Mouse (Mus musculus) kidney, adult 8-10 months (tissue): Measurements from ENCODE around the gene Vwa3b.

ENCODE experiments used
- DNase-seq, 2 experiments: peaks; one replicate each; pipeline ENCODE4 v3.0.0; 2022

The Vwa3b gene

DNA sequence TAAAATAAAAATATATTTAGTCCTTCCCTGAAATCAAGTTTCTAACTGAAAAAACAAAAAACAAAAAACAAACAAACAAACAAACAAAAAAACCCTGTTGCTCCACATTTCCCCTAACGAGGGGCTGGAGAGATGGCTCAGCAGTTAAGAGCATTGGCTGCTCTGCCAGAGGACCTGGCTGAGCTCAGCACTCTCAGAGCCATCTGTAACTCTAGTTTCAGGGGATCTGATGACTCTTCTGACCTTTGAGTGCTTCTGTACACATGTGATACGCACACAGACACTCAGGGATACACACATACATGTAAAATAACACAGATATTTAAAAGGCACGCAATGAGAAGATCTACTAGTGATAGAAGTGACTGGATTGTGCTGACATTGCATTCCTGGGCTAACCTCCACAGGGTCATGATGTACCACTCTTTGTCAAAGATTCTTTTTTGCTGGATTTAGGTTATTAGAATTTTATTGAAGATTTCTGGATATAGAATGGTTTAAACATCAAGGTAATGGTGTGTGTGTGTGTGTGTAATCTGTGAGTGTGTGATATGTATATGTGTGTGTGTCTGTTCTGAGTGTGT, 14.7 kb upstream of the Vwa3b start:
- DNase-seq, result no peak

GRCm38 (mm10) chr1:37013006-37013405, 13.4 kb upstream of the Vwa3b start:
- DNase-seq, result no peak

- peak; percentile 68 to 82 for DNase-seq
These were observed 12.7 kb upstream of the Vwa3b start for GRCm38 (mm10) chr1:37013687-37014086.

- no peak for DNase-seq
These were observed 7.4 kb upstream of the Vwa3b start for GRCm38 (mm10) chr1:37019017-37019416.

- no peak for DNase-seq
These were observed 3.7 kb upstream of the Vwa3b start for GRCm38 (mm10) chr1:37022704-37023103.

DNA sequence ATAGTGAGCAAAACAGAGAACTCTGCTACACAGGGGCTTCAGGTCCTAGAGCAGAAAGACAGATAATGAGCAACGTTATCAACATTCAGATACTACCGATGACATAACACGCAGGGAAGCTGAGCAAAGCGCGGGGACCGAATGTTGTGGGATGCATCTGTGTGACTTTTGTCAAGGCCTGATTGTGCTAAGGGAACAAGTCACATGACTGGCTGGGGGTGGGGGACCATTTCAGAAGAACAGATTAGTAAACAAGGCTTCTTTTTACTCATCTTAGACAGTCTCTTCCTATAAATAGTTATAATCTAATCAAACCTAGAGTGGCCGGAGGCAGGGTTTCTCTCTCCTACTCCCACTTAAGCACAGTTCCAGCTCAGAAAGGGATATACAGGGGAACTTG, 1.7 kb upstream of the Vwa3b start:
- no peak for DNase-seq

GRCm38 (mm10) chr1:37025376-37025775, 1.0 kb upstream of the Vwa3b start:
- peak in 1 of 2 experiments; percentile 29 for DNase-seq

- DNase-seq, result no peak
These were observed 470 bp downstream of the Vwa3b start for GRCm38 (mm10) chr1:37026866-37027265.

DNA sequence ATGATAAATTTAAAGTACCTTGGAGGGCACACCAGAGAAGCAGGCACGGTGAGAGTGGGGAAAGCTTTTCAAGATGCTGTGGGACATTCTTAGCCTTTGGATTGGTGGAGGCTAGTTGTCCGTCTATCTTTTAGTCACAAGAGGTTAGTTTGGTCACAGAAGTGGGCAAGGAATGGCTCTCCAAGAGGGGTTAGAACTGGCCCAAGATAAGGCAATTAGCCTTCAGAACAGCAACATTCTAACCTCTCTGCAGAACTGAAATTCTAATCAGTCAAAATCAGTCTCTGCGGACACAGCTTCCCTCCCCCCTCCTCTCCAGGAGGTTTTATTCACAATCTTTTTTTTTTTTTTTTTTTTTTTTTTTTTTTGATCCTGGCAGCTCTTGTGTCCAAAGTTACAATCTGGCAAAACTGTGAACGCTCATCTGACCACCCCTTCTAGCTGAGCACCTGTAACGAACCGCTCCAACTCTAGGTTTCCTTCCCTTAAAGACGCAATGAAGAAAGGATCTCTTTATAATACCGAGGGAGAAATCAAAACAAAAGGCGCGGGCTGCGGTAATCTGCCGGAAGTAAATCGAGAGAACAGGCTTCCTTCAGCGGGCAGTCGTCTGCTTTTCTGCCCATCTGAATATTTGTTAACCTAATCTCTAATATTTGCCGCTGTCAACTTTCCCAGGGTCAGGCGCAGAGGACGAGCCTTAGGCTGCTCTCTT, 2.2 kb downstream of the Vwa3b start:
- DNase-seq, result no peak

DNA sequence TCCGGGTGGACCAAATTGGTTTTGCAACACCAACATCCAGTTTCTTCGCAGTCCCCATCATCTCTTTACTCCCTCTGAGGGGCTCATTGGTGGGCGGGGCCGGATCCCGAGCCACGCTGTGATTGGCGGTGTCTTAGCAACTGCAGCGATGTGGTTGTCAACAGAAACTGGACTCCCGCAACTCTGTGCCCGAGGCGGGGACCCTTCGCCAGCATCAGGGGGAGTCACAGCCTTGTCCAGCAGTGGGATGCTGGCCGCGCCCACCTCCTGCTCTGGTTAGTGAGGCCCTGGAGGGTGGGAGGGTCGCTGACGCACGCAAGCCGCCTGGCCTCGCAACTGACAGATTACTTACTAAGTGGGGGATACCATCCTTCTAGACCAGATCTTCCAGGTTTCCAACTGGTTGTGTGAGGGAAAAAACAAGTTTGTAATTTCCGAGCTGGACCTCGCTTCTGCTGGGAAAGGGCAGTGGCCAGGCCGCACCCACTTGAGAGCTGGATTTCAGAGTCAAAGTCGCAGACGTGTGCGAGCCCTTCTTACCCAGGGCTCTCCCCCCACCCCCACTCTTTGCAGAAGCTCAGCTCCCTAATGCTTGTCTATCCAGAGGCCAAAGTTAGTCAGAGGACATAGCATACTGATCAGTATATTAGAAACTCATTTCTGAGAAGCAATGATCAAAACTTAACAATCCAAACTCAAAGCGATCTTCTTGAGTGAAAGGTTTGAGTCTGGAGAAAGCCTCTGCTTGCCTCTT, 2.9 kb downstream of the Vwa3b start:
- DNase-seq, result no peak

DNA sequence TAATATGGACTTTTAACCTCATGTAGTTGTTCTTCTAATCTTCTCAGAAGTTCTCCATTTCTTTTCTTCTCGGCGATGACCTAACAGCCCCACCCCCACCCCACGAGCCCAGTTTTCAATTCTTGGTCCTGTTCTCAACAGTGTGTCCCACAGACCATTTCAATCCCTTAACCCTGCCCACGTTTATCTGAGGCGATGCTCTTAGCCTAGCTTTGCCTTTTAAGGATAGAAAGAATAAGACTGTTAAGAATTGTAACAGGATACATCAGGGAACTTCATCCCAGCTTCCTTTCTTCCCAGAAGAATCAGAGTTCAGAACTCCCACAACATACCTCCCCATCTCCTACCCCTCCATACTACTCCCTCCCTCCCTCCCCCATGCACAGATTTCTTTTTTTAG, 3.5 kb downstream of the Vwa3b start:
- DNase-seq, result no peak

- no peak for DNase-seq
These were observed 4.3 kb downstream of the Vwa3b start for GRCm38 (mm10) chr1:37030693-37031092.

GRCm38 (mm10) chr1:37035879-37036278, 9.5 kb downstream of the Vwa3b start:
- no peak for DNase-seq

DNA sequence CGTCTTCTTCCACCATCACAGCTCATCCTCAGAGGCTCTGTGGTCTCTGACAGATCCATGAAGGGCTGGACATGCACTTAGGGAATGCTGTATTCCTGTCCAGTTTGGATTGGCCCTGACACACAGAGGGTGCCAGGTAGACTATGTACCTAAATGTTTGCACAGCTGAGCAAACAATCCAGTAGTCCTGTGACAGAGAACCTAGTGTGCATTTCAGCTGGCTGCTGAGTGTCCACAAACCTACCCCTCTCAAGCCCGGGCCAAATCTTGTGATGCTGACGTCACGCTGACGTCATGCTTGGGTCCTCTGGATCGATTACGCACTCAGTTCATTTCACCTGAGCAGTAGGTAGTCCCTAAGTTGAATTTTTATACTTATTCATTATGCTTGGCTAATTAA, 14.7 kb downstream of the Vwa3b start:
- no peak for DNase-seq

DNA sequence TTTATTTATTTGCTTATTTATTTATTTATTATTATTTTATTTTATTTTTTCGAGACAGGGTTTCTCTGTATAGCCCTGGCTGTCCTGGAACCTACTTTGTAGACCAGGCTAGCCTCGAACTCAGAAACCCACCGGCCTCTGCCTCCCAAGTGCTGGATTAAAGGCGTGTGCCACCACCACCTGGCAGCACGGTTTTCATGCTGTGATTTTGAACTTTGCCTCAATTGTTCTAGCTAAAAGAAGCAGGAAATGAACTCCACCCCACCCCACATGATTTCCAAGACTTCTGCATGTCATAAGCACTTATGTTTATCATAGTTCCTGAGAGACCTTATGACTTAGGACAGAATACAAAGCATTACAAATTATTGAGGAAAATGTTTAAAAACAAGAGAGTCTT, 15.5 kb downstream of the Vwa3b start:
- no peak for DNase-seq

DNA sequence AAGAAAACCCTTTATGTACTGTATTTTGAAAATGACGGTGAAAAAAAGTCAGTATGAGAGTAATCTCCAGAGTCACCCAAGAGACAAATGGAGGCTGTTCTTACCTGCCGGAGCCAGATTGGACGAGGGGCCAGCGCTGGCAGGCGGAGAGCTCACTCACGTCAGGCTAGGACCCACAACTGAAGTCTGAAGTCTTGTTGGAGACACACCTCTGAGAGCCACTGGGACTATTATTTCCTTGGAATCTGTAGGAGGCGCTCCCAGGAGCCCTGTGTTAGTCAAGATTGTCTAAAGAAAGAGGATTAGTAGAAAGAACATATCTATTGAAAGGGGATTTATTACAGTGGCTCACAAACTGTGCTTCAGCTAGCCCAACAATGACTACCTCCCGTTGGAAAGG, 16.4 kb downstream of the Vwa3b start:
- DNase-seq, result no peak

GRCm38 (mm10) chr1:37043196-37043595, 16.8 kb downstream of the Vwa3b start:
- DNase-seq, result no peak

DNA sequence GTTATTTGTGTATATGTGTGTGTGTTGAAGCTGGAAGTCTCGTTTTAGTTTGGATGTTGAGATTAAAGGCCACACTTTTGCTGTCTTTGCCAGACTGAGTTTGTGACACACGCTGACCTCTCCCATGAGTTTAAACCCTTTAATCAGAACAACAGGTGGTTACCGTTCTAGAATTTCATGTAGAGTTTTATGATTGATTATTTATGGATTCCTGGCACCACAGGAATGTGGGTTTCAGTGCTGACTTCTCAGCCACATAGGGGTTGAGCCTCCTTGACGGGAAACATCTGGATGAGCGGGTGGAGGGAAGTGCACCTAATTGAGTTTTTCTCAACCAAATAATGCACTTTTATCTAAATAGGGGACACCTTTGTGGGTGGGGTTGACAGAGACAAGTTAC, 19.1 kb downstream of the Vwa3b start:
- no peak for DNase-seq

DNA sequence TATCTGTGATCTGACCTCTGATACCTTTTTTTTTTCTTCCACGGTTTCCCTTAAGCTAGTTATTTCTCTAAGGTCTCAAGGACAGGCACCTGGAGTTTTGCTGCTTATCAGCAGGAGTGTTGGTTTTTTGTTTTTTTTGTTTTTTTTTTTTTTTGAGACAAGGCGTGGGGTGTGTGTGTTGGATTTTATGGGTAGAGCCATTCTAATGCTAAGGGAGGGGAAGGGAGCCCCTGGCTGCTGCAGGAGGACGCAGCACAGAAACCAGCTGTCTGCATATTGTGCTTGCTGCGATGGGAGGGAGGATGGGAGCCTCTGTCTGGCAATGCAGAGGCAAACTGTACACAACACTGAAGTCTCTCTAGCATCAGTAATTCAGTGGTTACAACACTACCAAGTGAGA, 22.8 kb downstream of the Vwa3b start:
- DNase-seq, result no peak

DNA sequence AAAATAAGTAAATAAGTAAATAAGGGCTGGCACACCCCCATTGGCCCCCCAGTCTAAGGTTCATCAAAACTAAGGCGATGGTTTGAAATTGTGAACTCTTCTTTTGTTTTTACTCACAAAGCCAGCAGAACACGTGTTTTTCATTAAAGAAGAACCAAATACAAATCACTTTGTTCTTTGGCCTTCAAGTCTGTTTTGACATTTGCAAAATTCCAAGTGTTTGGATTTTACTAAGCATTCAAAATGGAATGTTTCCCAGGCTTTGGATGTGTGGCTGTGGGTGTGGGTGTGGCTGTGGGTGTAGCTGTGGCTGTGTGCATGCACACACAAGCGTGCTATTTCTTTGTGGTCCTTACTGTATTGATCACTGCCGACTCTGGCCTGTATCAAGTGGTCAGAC, 27.3 kb downstream of the Vwa3b start:
- DNase-seq, result no peak

GRCm38 (mm10) chr1:37056831-37057561, 30.6 kb downstream of the Vwa3b start:
- no peak for DNase-seq

DNA sequence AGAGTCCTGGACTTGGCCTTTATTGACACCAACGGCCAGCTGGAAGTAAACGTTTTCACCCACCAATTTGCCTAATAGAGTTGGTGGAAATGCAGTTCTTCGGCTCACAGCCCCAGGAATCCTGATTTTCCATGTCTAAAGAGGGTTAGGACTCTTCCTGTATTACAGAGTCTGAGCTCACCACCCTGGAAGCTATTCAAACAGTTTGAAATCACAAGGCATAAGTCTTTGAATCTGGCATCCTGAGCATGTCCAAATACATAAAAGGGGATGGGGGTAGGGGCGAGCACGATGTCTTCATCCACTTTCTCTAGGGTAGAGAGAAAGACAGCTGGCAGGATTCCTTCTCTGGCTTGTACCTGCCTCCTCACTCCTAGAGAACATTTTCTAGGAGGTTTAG, 34.5 kb downstream of the Vwa3b start:
- DNase-seq, result no peak

DNA sequence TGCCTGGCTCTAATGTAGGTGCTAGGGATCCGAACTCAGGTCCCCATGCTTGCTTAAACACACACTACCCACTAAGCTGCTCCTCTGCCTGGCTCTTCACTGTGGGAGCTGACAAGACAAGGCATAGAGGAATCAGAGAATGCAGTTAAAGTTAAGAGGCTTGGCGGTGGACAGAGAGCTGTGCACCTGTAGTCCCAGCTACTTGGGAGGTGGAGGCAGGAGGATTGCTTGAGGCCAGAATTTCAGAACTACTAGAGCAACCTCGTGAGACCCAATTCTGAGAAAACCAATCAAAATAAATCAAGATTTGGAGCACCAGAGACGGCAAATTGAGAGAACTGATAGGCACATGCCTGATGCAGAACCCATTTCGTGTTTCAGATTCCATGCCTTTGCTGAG, 36.7 kb downstream of the Vwa3b start:
- DNase-seq, result no peak

- DNase-seq, result peak; percentile 10 to 32
These were observed 37.4 kb downstream of the Vwa3b start for GRCm38 (mm10) chr1:37063841-37064240.
